Mouse (Mus musculus): ENCODE measurements at regions not wholly inside any gene's neighbourhood (a gene's known extent, or its start where the extent isn't known, plus 50 kb on each side); places are given as distances from the start of the nearest gene placed in this dataset.

DNA sequence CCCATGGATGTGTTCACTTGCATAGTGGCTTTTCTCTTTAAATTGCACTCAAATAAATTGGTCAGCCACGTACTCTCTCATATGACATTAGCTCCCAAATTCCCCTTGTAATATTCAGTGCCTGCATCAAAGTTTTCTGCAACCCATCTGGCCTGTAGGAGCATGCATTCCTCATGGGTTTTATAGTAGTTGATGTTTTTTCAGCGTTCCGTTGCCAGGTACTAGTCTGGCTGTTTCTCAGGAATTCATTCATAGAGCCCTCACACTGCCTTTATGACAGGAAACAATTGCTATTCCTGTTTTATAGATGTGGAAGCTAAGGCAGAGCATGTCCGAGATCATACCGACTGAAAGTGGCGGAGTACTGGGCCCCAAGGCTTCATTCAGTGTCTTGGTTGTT is 292.6 kb upstream of the N4bp1 start:
- no peak for TF ChIP-seq EP300 (IDR thresholded peaks at IDR 0.05; ENCODE audit: low read depth)
- TF ChIP-seq CTCF (IDR thresholded peaks at IDR 0.05; ENCODE audit: low read depth): no peak
